Comparison of ENCODE assay signal across 9 mouse cellular contexts in the genomic region with DNA sequence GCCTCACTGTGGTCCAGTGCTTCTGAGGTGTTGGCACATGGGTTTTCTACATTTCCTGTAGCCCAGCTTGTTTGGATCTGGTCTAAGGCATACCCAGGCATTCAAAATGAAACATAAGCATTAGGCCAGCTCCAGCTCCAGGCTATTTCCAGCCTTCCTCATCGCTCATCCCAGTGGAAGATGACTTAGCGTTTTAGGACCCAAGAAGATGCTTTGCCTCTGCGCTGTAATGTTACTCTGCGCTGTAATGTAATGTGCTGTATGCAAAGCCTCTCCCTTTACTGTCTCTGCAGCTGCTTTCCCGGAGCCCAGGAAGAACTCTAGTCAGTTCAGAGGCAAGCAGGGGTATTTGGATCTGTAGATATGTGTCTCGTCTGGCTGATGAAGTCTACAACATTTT. TPM values are rescaled to one million over a fixed set of nuclear protein-coding genes. Genes with fewer than 3 reads are reported as not detected.
"Had no signal": no experiment of that assay in that cellular context is flagged by ENCODE, and none has a peak within 500 bp of the region (broad histone marks: within the 10 kb centered on the region; RNA-seq: fewer than 3 reads in every experiment).

No protein-coding gene starts in this region.

- H3K4me1 ChIP-seq: limb, embryonic 12.5 days; liver, embryonic 13.5 days had no signal

- H3K9ac ChIP-seq: limb, embryonic 12.5 days; liver, embryonic 13.5 days; liver, postnatal 0 days; midbrain, embryonic 12.5 days had no signal

- H3K4me2 ChIP-seq: limb, embryonic 12.5 days; liver, embryonic 13.5 days; midbrain, embryonic 12.5 days had no signal

- H3K27ac ChIP-seq: limb, embryonic 12.5 days; liver, embryonic 13.5 days; macrophage; midbrain, embryonic 12.5 days; stomach, postnatal 0 days had no signal

- H3K9me3 ChIP-seq: limb, embryonic 12.5 days; liver, embryonic 13.5 days; megakaryocyte, embryonic 14.5 days; midbrain, embryonic 12.5 days had no signal

- H3K4me3 ChIP-seq: limb, embryonic 12.5 days; liver, embryonic 13.5 days; megakaryocyte, embryonic 14.5 days; midbrain, embryonic 12.5 days had no signal

- H3K27me3 ChIP-seq: limb, embryonic 12.5 days; liver, embryonic 13.5 days; megakaryocyte, embryonic 14.5 days; midbrain, embryonic 12.5 days had no signal

RNA-seq across cellular contexts. Expression of a gene that starts 12.6 kb away (rescaled TPM):
- total RNA-seq: neutrophil, adult 5-6 weeks had no signal
- polyA plus RNA-seq: macrophage; neural tube, embryonic 11.5 days had no signal
